Mouse (Mus musculus) kidney, adult 2 months (tissue): ENCODE measurements around the gene Spns2. TPM values are rescaled to one million over a fixed set of nuclear protein-coding genes. Genes with fewer than 3 reads are reported as not detected.

Source experiments
- DNase-seq: peaks from one replicate; pipeline ENCODE4 v3.0.0; 2021
- H3K27ac ChIP-seq: fragments of 200-500 bp; 2 replicates; pipeline ENCODE4 v1.5.1; 2012; ENCODE audit warnings: low read depth, low read length, control low read depth, inconsistent platforms; ENCODE audit not compliant: insufficient read depth
- H3K27me3 ChIP-seq: fragments of 200-500 bp; replicated peaks from 2 replicates; pipeline ENCODE4 v1.6.1; 2012; ENCODE audit warnings: mild to moderate bottlenecking, moderate library complexity, low read length, inconsistent platforms; ENCODE audit not compliant: control insufficient read depth, insufficient read depth
- H3K36me3 ChIP-seq: fragments of 200-500 bp; 2 replicates; pipeline ENCODE4 v1.6.1; 2012; ENCODE audit warnings: mild to moderate bottlenecking, moderate library complexity, low read length, inconsistent platforms; ENCODE audit not compliant: control insufficient read depth, insufficient read depth
- H3K4me1 ChIP-seq: fragments of 200-500 bp; 2 replicates; pipeline ENCODE4 v1.6.1; 2011; ENCODE audit warnings: low read length; ENCODE audit not compliant: control insufficient read depth, insufficient read depth
- H3K4me3 ChIP-seq: fragments of 200-500 bp; 2 replicates; pipeline ENCODE4 v1.5.1; 2011; ENCODE audit warnings: mild to moderate bottlenecking, low read depth, low read length, control low read depth; ENCODE audit not compliant: insufficient read depth
- CTCF ChIP-seq: fragments of 200-500 bp; conservative IDR thresholded peaks from 2 replicates; pipeline ENCODE4 v1.5.1; 2011; ENCODE audit warnings: low read depth, mild to moderate bottlenecking, control low read depth, low read length, moderate library complexity, mixed read lengths; ENCODE audit not compliant: insufficient read depth, insufficient read length
- POLR2A ChIP-seq: fragments of 200-500 bp; IDR thresholded peaks from one replicate; pipeline ENCODE4 v1.6.1; 2011; ENCODE audit warnings: low read depth, low read length, control low read depth
- WGBS: fragments of 180-500 bp; shearing (Covaris S2); methylation state at CpG from one replicate; pipeline ENCODE4 v1.1.7; 2018; 5-methylcytosine and 5-hydroxymethylcytosine counted together
- polyA plus RNA-seq: library from polyadenylated mRNA; depleted of rRNA; stranded (reverse); fragments of >200 nt; gene quantifications from 2 replicates; pipeline ENCODE4 v1.2.3, GENCODE M21; 2012

Gene Spns2
- polyA plus RNA-seq, 1 experiment, result 102 TPM

GRCm38 (mm10) chr11:72484549-72484948 lies 5.2 kb downstream of the Spns2 start:
- H3K4me1 ChIP-seq, result no peaks in the 10 kb centered on the region
- no peak overlapping the region for H3K27ac ChIP-seq
- H3K4me3 ChIP-seq, result no peak overlapping the region
- TF ChIP-seq POLR2A (no peak), CTCF (no peak)
- H3K27me3 ChIP-seq, result no peaks in the 10 kb centered on the region
- WGBS, result 51% methylated on average over 6 of the region's 6 CpGs
- DNase-seq, result no peak
- H3K36me3 ChIP-seq, result no peaks in the 10 kb centered on the region

DNA sequence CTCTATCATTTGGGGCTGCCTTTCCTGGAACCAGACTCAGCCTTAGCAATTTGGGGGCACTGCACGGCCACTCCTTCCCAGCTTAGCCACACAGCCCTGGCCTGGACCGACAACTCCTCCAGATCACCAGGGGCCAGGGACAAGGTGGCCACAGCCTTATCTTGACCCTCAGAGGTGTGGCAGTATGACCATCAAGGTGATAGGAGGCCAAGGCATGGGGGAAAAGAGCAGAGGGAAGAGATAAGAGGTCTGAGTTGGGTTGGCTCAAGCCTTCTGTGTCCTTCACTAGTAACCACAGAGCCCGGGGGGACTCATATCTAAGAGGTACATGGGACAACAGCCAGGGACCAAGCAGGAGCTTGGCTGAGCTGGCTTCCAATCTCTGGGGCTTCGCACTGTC lies 7.8 kb downstream of the Spns2 start:
- no peak for DNase-seq
- no peak for TF ChIP-seq POLR2A
- TF ChIP-seq CTCF, result no peak
- Histone ChIP-seq H3K4me3 (no peak overlapping the region), H3K4me1 (peaks cover 7% of the 10 kb centered on the region; the same call in 1 of the 2 replicates), H3K27me3 (no peaks in the 10 kb centered on the region), H3K36me3 (no peaks in the 10 kb centered on the region), H3K27ac (no peak overlapping the region)
- WGBS, result 90% methylated on average over 4 of the region's 4 CpGs

DNA sequence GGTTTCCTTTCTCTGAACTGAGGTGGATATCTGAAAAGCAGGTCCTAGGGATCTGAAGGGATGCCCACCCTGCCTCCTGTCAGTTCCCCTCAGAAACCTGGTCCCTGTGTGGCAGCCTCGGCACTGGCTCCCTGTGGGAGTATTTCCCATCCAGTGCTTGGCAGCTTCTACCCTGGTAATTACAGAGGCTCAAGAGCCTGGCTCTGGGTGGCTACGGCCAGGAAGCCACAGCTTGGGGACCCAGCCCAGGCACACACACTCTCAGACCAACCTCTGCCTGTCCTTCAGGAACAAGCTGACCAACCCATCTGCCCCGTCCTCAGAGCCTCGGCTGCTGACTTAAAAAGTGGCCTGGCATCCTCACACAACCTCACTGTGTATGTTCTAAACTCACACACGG lies 8.4 kb downstream of the Spns2 start:
- H3K27me3 ChIP-seq, result no peaks in the 10 kb centered on the region
- 73% methylated on average over 5 of the region's 5 CpGs for WGBS
- no peak for DNase-seq
- H3K4me3 ChIP-seq, result no peak overlapping the region
- H3K27ac ChIP-seq, result no peak overlapping the region
- TF ChIP-seq CTCF (no peak), POLR2A (no peak)
- peaks cover 7% of the 10 kb centered on the region; the same call in 1 of the 2 replicates for H3K4me1 ChIP-seq
- H3K36me3 ChIP-seq, result no peaks in the 10 kb centered on the region

DNA sequence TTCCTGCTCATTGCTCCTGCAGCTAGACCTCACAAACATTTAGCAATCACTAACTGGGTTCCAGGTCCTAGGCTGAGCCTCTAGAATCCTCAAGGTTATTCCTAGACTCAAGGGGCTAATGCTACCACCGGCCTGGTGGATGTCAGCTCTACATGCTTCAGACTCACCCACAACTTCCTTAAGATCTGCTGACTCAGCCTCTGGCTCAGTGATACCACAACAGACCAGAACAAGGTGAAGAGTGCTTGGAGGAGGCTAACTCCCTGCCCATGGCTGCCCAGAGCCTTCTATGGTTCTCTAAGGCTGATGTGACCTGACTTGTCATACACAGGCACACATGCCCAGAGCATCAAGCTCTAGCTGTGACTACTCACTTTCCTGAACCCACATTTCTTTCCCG lies 10.2 kb downstream of the Spns2 start:
- peaks cover 17% of the 10 kb centered on the region for H3K4me1 ChIP-seq
- no peak overlapping the region for H3K4me3 ChIP-seq
- WGBS, result 67% methylated on average over 2 of the region's 2 CpGs
- no peaks in the 10 kb centered on the region for H3K36me3 ChIP-seq
- no peak overlapping the region for H3K27ac ChIP-seq
- TF ChIP-seq POLR2A, result no peak
- no peak for TF ChIP-seq CTCF
- DNase-seq, result no peak
- no peaks in the 10 kb centered on the region for H3K27me3 ChIP-seq

DNA sequence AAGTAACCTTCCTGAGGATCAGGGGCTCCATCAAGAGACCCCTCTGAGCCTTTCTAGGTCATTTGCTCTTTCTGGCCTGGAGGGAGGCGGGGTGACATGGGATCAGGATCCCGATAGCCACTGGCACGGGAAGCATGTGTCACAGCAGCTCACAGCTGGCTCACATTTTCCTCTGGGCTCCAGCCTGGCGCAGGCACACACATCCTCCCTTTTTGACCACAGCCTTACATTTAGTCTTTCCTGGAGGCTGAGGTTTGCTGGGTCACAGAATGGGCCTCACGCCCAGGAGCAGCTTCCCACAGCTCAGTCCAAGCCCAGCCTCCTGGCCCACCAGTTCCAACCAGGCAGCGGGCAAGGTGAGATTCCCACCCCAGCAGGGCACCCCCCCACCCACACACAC lies 11.5 kb downstream of the Spns2 start:
- peak; percentile 36 for DNase-seq
- H3K27ac ChIP-seq, result no peak overlapping the region
- no peak overlapping the region for H3K4me3 ChIP-seq
- TF ChIP-seq POLR2A, result no peak
- TF ChIP-seq CTCF, result no peak
- no peaks in the 10 kb centered on the region for H3K36me3 ChIP-seq
- peaks cover 20% of the 10 kb centered on the region for H3K4me1 ChIP-seq
- 56% methylated on average over 6 of the region's 6 CpGs for WGBS
- no peaks in the 10 kb centered on the region for H3K27me3 ChIP-seq

DNA sequence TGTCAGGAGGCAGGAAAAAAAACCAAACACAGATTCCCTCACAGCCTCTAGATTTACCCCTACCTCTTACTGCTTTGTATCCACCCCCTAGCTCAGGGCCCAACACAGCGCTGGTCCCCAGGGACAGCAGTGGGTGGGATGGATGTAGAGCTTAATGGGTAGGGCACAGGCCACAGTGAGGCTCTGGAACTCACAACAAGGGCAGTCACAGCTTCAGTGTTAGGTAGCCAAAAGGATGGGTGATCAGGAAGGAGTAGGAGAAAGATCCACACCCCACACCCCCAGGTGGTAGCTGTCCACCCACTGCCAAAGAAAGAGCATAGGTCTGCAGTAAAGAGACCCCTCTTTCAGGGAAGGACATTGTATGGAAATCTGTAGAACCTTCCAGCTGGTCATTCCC lies 12.1 kb downstream of the Spns2 start:
- TF ChIP-seq POLR2A (no peak), CTCF (no peak)
- Histone ChIP-seq H3K4me1 (peaks cover 20% of the 10 kb centered on the region), H3K27ac (no peak overlapping the region), H3K27me3 (no peaks in the 10 kb centered on the region), H3K36me3 (no peaks in the 10 kb centered on the region), H3K4me3 (no peak overlapping the region)
- 93% methylated on average over 1 of the region's 1 CpGs for WGBS
- no peak for DNase-seq

- 58% methylated on average over 5 of the region's 5 CpGs for WGBS
- Histone ChIP-seq H3K4me3 (no peak overlapping the region), H3K27ac (no peak overlapping the region), H3K4me1 (peaks cover 20% of the 10 kb centered on the region), H3K36me3 (no peaks in the 10 kb centered on the region), H3K27me3 (no peaks in the 10 kb centered on the region)
- TF ChIP-seq CTCF (no peak), POLR2A (no peak)
- DNase-seq, result peak; percentile 29
Observed at GRCm38 (mm10) chr11:72477182-72477581, 12.5 kb downstream of the Spns2 start.
